Mouse (Mus musculus): ENCODE data around the gene Tacc3. TPM values are rescaled to one million over a fixed set of nuclear protein-coding genes. Genes with fewer than 3 reads are reported as not detected.

Tacc3 gene
- polyA plus RNA-seq, 1 experiment from 2014 or later = 160 TPM

DNA sequence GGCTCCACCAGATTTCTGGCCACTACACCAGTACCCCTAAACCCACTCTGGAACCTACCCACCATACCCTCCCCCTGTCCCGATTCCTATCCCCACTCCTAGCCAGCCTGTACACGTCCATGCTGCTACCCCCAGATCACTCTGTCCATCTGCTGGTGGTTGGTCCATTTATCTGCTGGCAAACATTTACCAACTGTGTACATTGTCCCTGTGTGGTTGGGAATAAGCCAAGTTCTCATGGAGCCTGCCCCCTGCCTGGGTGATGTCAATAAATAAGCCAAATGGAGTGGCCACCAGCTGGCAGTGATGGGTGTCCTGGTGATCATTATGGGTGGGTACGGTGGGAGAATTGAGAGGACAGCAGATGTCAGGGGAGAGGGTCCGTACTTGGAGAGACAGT is 29.2 kb downstream of the Tacc3 start:
- H3K4me1 ChIP-seq = peaks cover 43% of the 10 kb centered on the region
- H3K36me3 ChIP-seq = no peaks in the 10 kb centered on the region
- no peak overlapping the region for H3K4me2 ChIP-seq (replicated peaks)
- H3K27ac ChIP-seq = no peak overlapping the region
- H3K9me3 ChIP-seq = no peaks in the 10 kb centered on the region
- no peak overlapping the region for H3K9ac ChIP-seq
- WGBS = 58% methylated on average over 4 of the region's 4 CpGs
- H3K4me3 ChIP-seq = no peak overlapping the region
- ATAC-seq (ENCODE audit: low FRiP score, low read depth) = no peak
- peaks cover 10% of the 10 kb centered on the region for H3K27me3 ChIP-seq (replicated peaks)

DNA sequence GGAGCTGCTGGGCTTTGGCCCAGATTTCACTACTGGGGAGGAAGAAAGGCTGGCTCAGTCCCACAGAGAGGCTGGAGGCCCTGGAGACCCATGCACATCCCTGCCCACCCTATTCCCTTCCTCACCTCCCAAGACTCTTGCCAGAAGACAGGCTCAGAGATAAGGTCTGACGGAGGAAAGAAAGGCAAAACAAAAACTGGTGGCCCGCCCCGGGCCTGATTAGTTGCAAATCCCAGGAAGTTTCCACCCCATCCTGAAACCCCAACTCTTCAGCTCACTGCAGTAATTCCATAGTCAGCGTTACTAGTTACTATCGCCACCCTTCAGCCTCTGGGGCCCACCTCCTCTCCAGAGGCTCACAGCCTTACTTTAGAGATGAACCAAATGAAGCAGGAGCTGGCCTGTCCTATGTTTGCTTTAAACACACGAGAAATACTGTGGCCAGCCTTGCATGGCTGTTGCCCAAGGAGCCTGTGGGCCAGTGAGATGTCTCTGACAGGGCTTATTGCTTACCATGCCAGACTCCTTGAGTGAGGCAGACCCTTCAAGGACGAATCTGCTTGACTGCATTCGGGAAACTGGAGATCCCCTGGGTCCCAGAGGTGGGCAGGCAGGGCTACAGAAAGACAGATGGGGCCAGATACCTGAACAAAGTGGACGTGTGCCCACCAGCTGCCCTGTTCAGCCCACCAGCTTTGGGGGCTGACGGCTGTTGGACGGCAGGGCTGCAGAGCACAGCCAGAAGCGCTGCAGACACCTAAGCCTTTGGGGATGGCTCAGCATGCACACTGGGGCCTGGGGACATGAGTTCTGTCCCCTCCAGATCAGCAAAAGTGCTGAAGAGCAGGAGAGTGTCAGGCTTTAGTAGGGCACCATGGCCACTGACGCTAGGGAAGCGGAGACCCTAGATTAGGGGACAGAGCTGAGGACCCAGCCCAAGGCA is 30.6 kb downstream of the Tacc3 start:
- H3K4me3 ChIP-seq = no peak overlapping the region
- H3K27me3 ChIP-seq (replicated peaks) = peaks cover 10% of the 10 kb centered on the region
- peak overlapping the region; percentile 34 for H3K9ac ChIP-seq
- ATAC-seq (ENCODE audit: low FRiP score, low read depth) = no peak
- peak overlapping the region; percentile 28; the same call in 1 of the 2 replicates for H3K27ac ChIP-seq
- H3K4me1 ChIP-seq = peaks cover 56% of the 10 kb centered on the region
- H3K4me2 ChIP-seq (replicated peaks) = peak overlapping the region; percentile 45
- no peaks in the 10 kb centered on the region for H3K9me3 ChIP-seq
- WGBS = 52% methylated on average over 14 of the region's 14 CpGs
- H3K36me3 ChIP-seq = no peaks in the 10 kb centered on the region

DNA sequence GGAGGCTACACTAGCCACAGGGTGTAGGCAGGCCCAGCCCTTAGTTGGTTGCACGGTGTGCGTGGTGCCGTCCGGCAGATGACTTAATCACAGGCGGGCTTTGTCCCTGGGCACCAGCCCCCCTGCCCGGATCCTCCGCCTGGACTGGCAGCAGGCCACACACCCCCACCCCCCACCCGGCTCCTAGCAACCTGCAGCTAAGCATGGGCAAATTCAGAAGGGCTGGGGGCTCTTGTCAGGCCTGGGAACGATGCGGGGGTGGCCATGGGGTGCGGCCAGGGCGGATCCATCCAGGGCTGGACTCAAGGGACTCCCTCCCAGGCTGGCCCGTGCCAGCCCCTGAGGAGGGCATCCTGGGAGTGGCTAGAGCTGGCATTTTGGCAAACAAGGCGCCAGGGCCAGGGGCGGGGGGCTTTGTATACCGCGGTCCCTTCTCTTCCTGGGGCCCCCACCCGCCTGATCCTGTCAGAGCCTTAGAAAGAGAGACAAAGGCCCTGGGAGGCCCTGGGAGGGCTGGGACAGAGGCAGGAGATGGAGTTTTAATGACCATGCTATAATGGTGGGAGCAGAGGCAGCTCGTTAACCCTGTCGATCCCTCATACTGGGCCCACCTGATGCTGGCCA is 31.4 kb downstream of the Tacc3 start:
- H3K4me1 ChIP-seq = peaks cover 63% of the 10 kb centered on the region
- no peak overlapping the region for H3K4me3 ChIP-seq
- no peaks in the 10 kb centered on the region for H3K36me3 ChIP-seq
- peak overlapping the region; percentile 28; the same call in 1 of the 2 replicates for H3K27ac ChIP-seq
- peak; percentile 86 for ATAC-seq (ENCODE audit: low FRiP score, low read depth)
- peak overlapping the region; percentile 34 for H3K9ac ChIP-seq
- peaks cover 16% of the 10 kb centered on the region for H3K27me3 ChIP-seq (replicated peaks)
- no peaks in the 10 kb centered on the region for H3K9me3 ChIP-seq
- 16% methylated on average over 20 of the region's 20 CpGs for WGBS
- H3K4me2 ChIP-seq (replicated peaks) = peak overlapping the region; percentile 45

DNA sequence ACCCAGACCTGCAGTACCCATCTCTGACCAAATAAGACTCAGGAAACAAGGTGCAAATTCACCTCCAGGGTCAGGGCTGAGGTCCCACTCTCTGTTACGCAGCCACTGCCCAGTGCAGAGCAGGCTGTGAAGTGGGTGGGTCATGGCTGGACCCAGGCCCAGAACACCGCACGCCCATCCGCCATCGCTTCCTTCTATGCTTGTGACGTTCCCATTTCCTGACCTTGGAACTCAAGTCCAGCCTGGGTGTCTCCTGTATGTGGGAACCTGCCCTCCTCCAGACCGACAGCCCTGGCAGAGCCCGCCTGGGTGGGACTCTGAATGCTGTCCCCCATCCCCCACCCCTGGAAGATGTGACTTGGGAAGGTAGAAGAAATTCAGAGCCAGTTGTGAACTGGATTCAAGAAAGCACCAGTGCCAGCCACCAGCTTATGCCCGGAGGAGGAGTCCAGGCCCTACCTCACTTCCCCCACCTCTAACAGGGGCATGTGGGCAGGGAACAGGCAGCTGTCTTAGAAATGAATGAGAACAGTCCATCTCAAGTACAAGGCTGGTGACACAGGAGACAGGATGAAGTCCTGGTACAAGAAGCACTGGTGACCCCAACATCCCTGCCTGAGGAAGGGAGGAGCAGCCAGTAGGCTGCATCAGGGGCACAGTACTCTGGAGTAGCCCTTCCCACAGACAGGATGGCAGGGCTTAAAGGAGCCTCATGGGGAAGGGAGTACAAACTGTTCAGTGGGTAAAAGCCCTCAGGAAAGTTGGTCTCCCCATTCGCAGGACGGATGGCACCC is 32.1 kb downstream of the Tacc3 start:
- peaks cover 23% of the 10 kb centered on the region for H3K27me3 ChIP-seq (replicated peaks)
- ATAC-seq (ENCODE audit: low FRiP score, low read depth) = no peak
- 52% methylated on average over 11 of the region's 11 CpGs for WGBS
- no peaks in the 10 kb centered on the region for H3K36me3 ChIP-seq
- H3K4me1 ChIP-seq = peaks cover 70% of the 10 kb centered on the region
- peak overlapping the region; percentile 45 for H3K4me2 ChIP-seq (replicated peaks)
- H3K9me3 ChIP-seq = no peaks in the 10 kb centered on the region
- no peak overlapping the region for H3K9ac ChIP-seq
- H3K27ac ChIP-seq = peak overlapping the region; percentile 26; the same call in 1 of the 2 replicates
- no peak overlapping the region for H3K4me3 ChIP-seq

DNA sequence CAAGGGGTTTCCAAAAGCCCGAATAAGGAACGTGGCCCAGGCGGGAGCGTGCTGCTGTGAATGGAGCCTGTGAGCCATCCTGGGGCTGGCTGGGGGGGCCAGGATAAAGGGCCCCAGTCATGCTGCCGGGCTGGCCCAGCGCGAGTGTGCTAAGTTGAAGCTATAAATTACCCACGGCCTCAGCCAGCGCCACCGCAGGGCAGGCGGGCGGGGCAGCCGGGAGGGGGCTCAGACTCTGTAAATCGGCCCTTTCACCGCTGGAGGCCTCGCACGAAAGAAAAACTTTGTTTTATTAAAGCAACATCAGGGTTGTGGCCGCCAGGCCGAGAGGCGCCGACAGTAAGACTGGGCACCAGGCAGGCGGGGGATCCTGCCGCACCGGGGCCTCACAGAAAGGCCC is 34.5 kb downstream of the Tacc3 start:
- no peak overlapping the region for H3K4me3 ChIP-seq
- peaks cover 42% of the 10 kb centered on the region for H3K27me3 ChIP-seq (replicated peaks)
- under 1% methylated on average over 24 of the region's 24 CpGs for WGBS

DNA sequence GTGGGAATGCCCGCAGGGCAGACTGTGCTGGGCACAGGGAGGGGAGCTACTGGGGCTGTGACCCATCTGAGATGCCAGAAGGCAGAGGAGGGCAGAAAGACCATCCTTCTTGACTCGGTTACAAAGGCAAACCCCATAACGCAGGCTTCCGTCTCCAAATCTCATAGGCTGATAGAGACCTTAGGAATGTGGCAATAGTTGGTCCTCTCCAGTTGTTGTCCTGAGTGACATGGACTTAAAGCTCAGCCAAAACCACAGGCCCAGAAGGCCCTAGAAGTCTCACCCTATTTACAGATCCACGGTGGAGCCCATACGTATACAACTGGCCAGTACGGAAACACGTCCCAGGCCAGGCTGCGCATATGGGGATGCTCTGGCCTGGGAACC is 36.5 kb downstream of the Tacc3 start:
- Histone ChIP-seq H3K36me3 (no peaks in the 10 kb centered on the region), H3K27ac (peak overlapping the region; percentile 64), H3K4me2 (replicated peaks) (peak overlapping the region; percentile 91), H3K27me3 (replicated peaks) (peaks cover 43% of the 10 kb centered on the region), H3K9ac (no peak overlapping the region), H3K4me3 (peak overlapping the region; percentile 39; the same call in 1 of the 2 replicates), H3K4me1 (peaks cover 92% of the 10 kb centered on the region), H3K9me3 (no peaks in the 10 kb centered on the region)
- ATAC-seq (ENCODE audit: low FRiP score, low read depth) = no peak
- 45% methylated on average over 9 of the region's 9 CpGs for WGBS

More for the DNA sequence above, 34.5 kb downstream of the Tacc3 start:
- H3K36me3 ChIP-seq = no peaks in the 10 kb centered on the region
- 0 out of 2 replicates have a peak, but pooled peaks have one; percentile 8 for ATAC-seq (ENCODE audit: low FRiP score, low read depth)
- 0 out of 2 replicates have a peak overlapping the region, but pooled peaks have one; percentile 14 for H3K9ac ChIP-seq
- peak overlapping the region; percentile 60; the same call in 1 of the 2 replicates for H3K27ac ChIP-seq
- no peaks in the 10 kb centered on the region for H3K9me3 ChIP-seq
- H3K4me1 ChIP-seq = peaks cover 88% of the 10 kb centered on the region
- H3K4me2 ChIP-seq (replicated peaks) = peak overlapping the region; percentile 45

DNA sequence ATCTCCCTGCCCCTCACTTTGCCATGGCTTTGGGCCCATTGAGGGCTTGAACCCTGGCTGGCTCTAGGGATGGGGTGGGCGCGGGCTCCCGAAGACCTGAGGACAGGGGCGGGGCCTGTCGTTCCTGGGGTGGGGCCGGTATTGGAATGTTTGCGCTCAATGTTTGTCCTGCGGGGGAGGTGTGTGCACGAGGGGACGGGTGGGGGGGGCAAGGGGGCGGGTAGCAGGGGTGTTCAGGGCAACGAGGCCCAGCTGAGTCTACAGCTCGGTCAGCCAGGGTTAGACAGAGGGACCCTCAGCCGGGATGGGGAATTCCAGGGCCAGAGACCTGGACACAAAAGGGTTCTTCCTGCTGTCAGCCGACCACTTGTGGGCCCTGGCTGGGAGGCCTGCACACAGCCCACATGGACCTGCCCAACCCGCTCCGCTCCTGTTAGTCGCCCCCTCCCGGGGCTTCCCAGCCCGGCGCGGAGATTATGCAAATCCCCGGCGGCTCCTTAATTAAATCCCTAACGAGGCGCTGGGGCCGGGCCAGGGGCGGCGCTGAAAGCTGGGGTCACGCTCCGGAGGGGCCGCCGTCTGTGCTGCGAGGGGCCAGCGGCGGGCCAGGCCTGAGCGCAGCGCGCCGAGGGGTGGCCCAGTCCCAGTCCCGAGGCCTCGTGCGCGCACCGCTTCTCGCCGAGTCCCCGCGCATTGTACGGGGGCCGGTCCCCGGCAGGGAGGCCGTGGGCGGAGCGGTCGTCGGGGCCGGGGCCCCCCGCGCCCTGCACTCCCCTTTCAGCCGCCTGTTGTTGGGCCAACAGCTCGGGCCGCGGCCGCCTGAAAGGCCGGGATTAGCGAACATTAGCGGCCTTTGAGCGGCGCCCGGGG is 37.2 kb downstream of the Tacc3 start:
- peak overlapping the region; percentile 91 for H3K4me2 ChIP-seq (replicated peaks)
- under 1% methylated on average over 69 of the region's 71 CpGs for WGBS
- H3K9me3 ChIP-seq = no peaks in the 10 kb centered on the region
- H3K36me3 ChIP-seq = no peaks in the 10 kb centered on the region
- H3K4me1 ChIP-seq = peaks cover 90% of the 10 kb centered on the region
- H3K27ac ChIP-seq = peak overlapping the region; percentile 64
- H3K4me3 ChIP-seq = peak overlapping the region; percentile 39
- ATAC-seq (ENCODE audit: low FRiP score, low read depth) = peak; percentile 48
- H3K9ac ChIP-seq = peak overlapping the region; percentile 62
- peaks cover 47% of the 10 kb centered on the region for H3K27me3 ChIP-seq (replicated peaks)

DNA sequence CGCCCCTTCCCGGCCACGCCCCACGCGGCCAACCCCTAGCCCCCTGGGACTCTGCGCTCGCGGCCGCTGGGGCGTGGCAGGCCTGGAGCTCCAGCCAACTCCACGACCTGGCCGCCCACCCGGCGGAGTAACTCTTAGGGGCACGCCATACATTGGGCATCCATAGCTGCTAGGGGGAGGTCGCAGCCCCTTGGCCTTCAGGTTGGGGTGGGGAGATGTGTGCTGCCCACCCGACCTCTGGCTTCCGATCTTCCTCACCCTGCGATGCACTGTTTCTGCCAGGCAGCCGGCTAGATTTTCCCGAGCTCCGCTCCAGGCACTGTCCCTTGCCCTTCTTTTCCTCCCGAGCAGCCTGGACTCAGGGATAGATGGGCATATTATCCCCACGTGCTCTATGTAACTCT is 37.8 kb downstream of the Tacc3 start:
- Histone ChIP-seq H3K4me2 (replicated peaks) (peak overlapping the region; percentile 91), H3K36me3 (no peaks in the 10 kb centered on the region), H3K9me3 (no peaks in the 10 kb centered on the region), H3K4me3 (peak overlapping the region; percentile 39), H3K27ac (peak overlapping the region; percentile 64), H3K4me1 (peaks cover 90% of the 10 kb centered on the region), H3K9ac (peak overlapping the region; percentile 62), H3K27me3 (replicated peaks) (peaks cover 48% of the 10 kb centered on the region)
- WGBS = under 1% methylated on average over 24 of the region's 24 CpGs
- ATAC-seq (ENCODE audit: low FRiP score, low read depth) = no peak; the same call in 1 of the 2 replicates

DNA sequence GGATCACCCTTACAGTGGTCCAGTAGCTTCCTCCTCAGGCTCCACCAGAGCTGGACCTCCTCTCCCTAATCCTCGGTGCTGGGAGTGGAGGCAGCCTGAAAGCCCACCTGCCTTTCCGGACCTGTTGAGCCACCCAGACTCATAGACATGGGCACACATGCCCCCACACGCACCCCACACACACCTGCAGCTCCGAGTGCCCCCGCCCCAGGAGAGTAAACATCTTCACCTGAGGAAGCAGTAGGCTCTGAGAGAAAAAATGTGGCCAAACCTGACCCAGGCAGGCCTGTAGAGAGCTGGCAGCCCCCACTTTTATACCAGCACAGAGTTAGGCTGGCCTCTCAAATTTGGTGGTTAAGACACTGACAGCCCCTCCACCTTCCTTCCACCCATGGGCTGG is 38.5 kb downstream of the Tacc3 start:
- H3K9ac ChIP-seq = no peak overlapping the region
- H3K4me3 ChIP-seq = no peak overlapping the region

DNA sequence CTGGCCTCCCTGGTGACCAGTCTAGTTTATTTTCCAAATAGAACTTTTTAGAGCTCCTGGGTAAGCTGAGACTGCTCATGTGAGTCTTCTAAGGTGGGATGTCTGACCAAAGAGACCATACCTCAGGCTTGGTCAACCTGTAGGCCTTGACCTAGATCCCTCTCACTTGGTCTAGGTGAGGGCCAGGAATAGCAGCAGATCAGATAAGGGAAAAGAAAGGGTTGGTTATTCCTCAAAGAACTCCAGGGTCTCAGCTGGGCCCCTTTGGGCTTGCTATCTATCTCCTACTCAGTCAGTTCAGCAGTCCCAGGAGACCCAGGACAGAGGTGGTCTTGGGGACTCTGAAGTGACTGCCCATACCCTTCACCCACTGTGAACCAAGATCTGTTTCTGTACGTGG is 39.6 kb downstream of the Tacc3 start:
- Histone ChIP-seq H3K4me1 (peaks cover 80% of the 10 kb centered on the region), H3K27me3 (replicated peaks) (peaks cover 47% of the 10 kb centered on the region), H3K9ac (no peak overlapping the region), H3K27ac (no peak overlapping the region), H3K4me3 (no peak overlapping the region), H3K36me3 (no peaks in the 10 kb centered on the region), H3K9me3 (no peaks in the 10 kb centered on the region), H3K4me2 (replicated peaks) (no peak overlapping the region)
- ATAC-seq (ENCODE audit: low FRiP score, low read depth) = no peak
- 45% methylated on average over 1 of the region's 1 CpGs for WGBS

More for the DNA sequence above, 38.5 kb downstream of the Tacc3 start:
- peaks cover 89% of the 10 kb centered on the region for H3K4me1 ChIP-seq
- no peak for ATAC-seq (ENCODE audit: low FRiP score, low read depth)
- peaks cover 47% of the 10 kb centered on the region for H3K27me3 ChIP-seq (replicated peaks)
- no peaks in the 10 kb centered on the region for H3K9me3 ChIP-seq
- H3K36me3 ChIP-seq = no peaks in the 10 kb centered on the region
- WGBS = 61% methylated on average over 5 of the region's 5 CpGs
- 0 out of 2 replicates have a peak overlapping the region, but pooled peaks have one; percentile 91 for H3K4me2 ChIP-seq (replicated peaks)
- H3K27ac ChIP-seq = no peak overlapping the region

DNA sequence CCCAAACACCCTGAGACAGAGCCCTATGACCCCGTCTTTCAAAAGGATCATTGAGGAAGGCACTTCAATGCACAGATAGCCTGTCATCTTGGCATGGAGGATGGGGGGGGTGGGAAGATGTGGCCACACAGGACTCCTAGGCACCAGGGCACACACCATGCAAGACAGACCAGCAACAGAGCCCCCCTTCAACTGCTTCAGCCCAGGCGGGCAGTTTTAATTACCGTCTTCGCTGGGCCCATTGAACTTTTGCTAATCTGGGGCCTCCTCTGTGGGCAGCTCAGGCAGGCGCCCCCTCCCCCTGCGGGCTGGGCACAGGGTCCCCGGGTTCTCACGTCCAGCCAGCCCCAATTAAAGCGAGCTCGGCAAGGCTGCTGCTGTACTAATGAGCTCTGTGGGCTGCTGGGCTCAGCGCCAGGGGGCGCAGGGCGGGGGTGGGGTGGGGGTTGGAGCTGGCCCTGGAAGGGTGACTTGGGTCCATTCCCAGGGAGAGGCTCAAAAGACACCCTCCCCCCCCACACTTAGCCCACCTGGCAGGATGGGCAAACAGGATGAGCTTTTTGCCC is 40.1 kb downstream of the Tacc3 start:
- H3K4me3 ChIP-seq = no peak overlapping the region
- ATAC-seq (ENCODE audit: low FRiP score, low read depth) = no peak
- H3K4me1 ChIP-seq = peaks cover 75% of the 10 kb centered on the region
- WGBS = 14% methylated on average over 13 of the region's 13 CpGs
- H3K27me3 ChIP-seq (replicated peaks) = peaks cover 47% of the 10 kb centered on the region
- peak overlapping the region; percentile 2; the same call in 1 of the 2 replicates for H3K27ac ChIP-seq
- H3K9me3 ChIP-seq = no peaks in the 10 kb centered on the region
- H3K9ac ChIP-seq = no peak overlapping the region
- peak overlapping the region; percentile 28; the same call in 1 of the 2 replicates for H3K4me2 ChIP-seq (replicated peaks)
- no peaks in the 10 kb centered on the region for H3K36me3 ChIP-seq

Data from neural tube, embryonic 12.5 days (tissue).